Mouse (Mus musculus) heart, postnatal 0 days (tissue): Measurements from ENCODE around the gene Dnajc15. TPM values are rescaled to one million over a fixed set of nuclear protein-coding genes. Genes with fewer than 3 reads are reported as not detected.

Experiments
- ATAC-seq: fragments of 200-750 bp; cut with Nextera tagmentation; 2 replicates; pipeline ENCODE4 v1.8.0; 2017; ENCODE audit warnings: low read depth, moderate number of reproducible peaks, moderate library complexity; ENCODE audit not compliant: insufficient read depth
- DNase-seq: peaks from one replicate; pipeline ENCODE4 v3.0.0-alpha.2; 2016; ENCODE audit warnings: low spot score
- H3K27ac ChIP-seq: fragments of 300-500 bp; sonication (generic); 2 replicates; pipeline ENCODE4 v1.5.1; 2014; ENCODE audit warnings: low read depth, mild to moderate bottlenecking
- H3K27me3 ChIP-seq: fragments of 300-500 bp; sonication (generic); 2 replicates; pipeline ENCODE4 v1.6.1; 2014; ENCODE audit warnings: low read length, mixed read lengths; ENCODE audit not compliant: control insufficient read depth, insufficient read depth
- H3K36me3 ChIP-seq: fragments of 300-500 bp; sonication (generic); replicated peaks from 2 replicates; pipeline ENCODE4 v1.6.1; 2014; ENCODE audit warnings: low read length, mixed read lengths; ENCODE audit not compliant: control insufficient read depth, insufficient read depth
- H3K4me1 ChIP-seq: fragments of 300-500 bp; sonication (generic); 2 replicates; pipeline ENCODE4 v1.6.1; 2014; ENCODE audit warnings: antibody characterized with exemption; ENCODE audit not compliant: control insufficient read depth, insufficient read depth
- H3K4me2 ChIP-seq: fragments of 300-500 bp; sonication (generic); 2 replicates; pipeline ENCODE4 v1.6.1; 2014; ENCODE audit warnings: low read depth, mild to moderate bottlenecking, low read length, moderate library complexity
- H3K4me3 ChIP-seq: fragments of 300-500 bp; sonication (generic); 2 replicates; pipeline ENCODE4 v1.5.1; 2014; ENCODE audit warnings: low read depth, low read length
- H3K9ac ChIP-seq: fragments of 300-500 bp; sonication (generic); replicated peaks from 2 replicates; pipeline ENCODE4 v1.6.1; 2014; ENCODE audit warnings: low read depth, low read length, mixed read lengths
- H3K9me3 ChIP-seq: fragments of 300-500 bp; sonication (generic); replicated peaks from 2 replicates; pipeline ENCODE4 v1.6.1; 2016; ENCODE audit warnings: low read length; ENCODE audit not compliant: control insufficient read depth
- CTCF ChIP-seq: IDR thresholded peaks from 2 replicates; pipeline ENCODE4 v1.5.1; 2016; ENCODE audit warnings: antibody characterized with exemption, control low read depth, low read depth
- EP300 ChIP-seq: IDR thresholded peaks from 2 replicates; pipeline ENCODE4 v1.6.1; 2016; ENCODE audit warnings: antibody characterized with exemption, low read depth
- WGBS: fragments of 180-500 bp; shearing (Covaris S2); extraction: QIAGEN DNeasy Blood & Tissue Kit; methylation state at CpG from one replicate; pipeline ENCODE4 v1.1.7; 2014; 5-methylcytosine and 5-hydroxymethylcytosine counted together
- polyA plus RNA-seq: library from polyadenylated mRNA; unstranded; fragments of >200 nt; fragmentation: Nextera tagmentation; extraction: Ambion mirVana; gene quantifications from 2 replicates; pipeline ENCODE4 v1.2.1, GENCODE M21; 2015
- total RNA-seq: library from RNA; depleted of rRNA; stranded (reverse); fragments of >200 nt; gene quantifications from 2 replicates; pipeline ENCODE4 v1.2.3, GENCODE M21; 2014; ENCODE audit warnings: low replicate concordance

Dnajc15 gene
- total and polyA plus RNA-seq, 2 experiments from 2014 or later = 9.9 to 241 TPM

DNA sequence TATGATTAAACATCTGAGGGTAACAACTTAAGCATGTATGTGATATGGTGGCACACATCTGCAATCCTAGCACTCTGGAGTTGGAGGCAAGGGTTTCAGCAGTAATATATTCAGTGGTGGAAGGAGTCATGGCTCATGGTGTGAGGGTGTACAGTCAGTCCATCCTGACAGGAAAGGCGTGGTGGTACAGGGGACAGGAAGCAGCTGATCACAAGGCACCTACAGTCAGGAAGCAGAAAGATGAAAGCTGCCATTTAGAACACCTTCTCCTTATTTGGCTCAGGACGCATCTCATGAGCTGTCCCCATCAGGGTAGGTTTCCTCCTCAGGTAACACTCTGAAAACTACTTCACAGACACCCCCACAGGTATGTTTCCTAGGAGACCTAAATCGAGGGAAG is 4.0 kb downstream of the Dnajc15 start:
- Histone ChIP-seq H3K4me2 (no peak overlapping the region), H3K9me3 (no peaks in the 10 kb centered on the region), H3K27me3 (no peaks in the 10 kb centered on the region), H3K27ac (no peak overlapping the region), H3K4me3 (no peak overlapping the region), H3K9ac (no peak overlapping the region), H3K36me3 (no peaks in the 10 kb centered on the region), H3K4me1 (peaks cover 8% of the 10 kb centered on the region; the same call in 1 of the 2 replicates)
- DNase-seq (no peak), ATAC-seq (no peak)
- 86% methylated on average over 3 of the region's 3 CpGs for WGBS
- no peak for TF ChIP-seq CTCF
- TF ChIP-seq EP300 = no peak

DNA sequence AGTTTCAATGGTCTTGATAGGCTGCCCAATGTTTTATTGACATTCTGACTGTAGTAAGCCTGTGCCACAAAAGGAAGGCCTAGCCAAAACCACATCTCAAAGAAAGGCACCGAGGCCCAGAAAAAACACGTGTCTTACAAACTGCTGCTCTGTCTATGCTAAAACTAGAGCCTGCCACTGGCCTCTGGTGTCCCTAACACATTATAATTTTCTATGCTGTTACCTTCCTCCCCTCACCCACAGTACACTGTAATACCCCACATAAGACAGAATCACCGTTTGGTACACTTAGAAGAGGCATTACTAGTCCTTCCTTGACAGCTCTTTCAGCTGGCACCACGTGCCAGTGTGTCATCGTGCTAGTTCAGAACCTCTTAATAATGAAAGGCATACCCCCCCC is 7.3 kb downstream of the Dnajc15 start:
- Histone ChIP-seq H3K36me3 (no peaks in the 10 kb centered on the region), H3K27me3 (no peaks in the 10 kb centered on the region), H3K9me3 (no peaks in the 10 kb centered on the region), H3K27ac (no peak overlapping the region), H3K4me2 (no peak overlapping the region), H3K4me3 (no peak overlapping the region), H3K4me1 (no peaks in the 10 kb centered on the region; the same call in 1 of the 2 replicates), H3K9ac (no peak overlapping the region)
- ATAC-seq (no peak), DNase-seq (no peak)
- TF ChIP-seq CTCF = no peak
- no peak for TF ChIP-seq EP300
- WGBS = 86% methylated on average over 5 of the region's 5 CpGs

DNA sequence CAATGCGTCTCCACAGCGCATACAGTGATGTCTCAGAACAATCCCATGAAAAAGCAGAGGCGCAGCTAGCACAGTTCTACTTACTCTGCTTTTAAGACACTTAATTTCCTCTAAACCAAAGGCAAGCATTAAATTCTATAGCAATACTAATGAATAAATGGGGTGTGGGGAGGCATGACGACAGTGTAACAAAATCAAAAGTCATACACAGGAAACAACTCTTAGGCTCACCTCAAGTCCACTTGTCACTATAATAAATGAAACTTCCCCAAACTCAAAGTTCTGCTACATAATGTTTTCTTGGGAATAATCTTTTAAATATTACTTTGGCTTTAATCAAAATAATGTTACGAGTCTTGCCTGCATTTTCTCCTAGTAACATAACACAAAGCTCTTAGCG is 10.4 kb downstream of the Dnajc15 start:
- H3K9ac ChIP-seq = no peak overlapping the region
- no peak for TF ChIP-seq EP300
- TF ChIP-seq CTCF = no peak
- no peaks in the 10 kb centered on the region for H3K27me3 ChIP-seq
- ATAC-seq (no peak), DNase-seq (no peak)
- 91% methylated on average over 6 of the region's 6 CpGs for WGBS
- H3K4me3 ChIP-seq = no peak overlapping the region
- no peak overlapping the region for H3K4me2 ChIP-seq
- no peaks in the 10 kb centered on the region for H3K36me3 ChIP-seq
- 0 out of 2 replicates have a peak overlapping the region, but pooled peaks have one; percentile 4 for H3K27ac ChIP-seq
- no peaks in the 10 kb centered on the region for H3K9me3 ChIP-seq
- H3K4me1 ChIP-seq = no peaks in the 10 kb centered on the region; the same call in 1 of the 2 replicates

DNA sequence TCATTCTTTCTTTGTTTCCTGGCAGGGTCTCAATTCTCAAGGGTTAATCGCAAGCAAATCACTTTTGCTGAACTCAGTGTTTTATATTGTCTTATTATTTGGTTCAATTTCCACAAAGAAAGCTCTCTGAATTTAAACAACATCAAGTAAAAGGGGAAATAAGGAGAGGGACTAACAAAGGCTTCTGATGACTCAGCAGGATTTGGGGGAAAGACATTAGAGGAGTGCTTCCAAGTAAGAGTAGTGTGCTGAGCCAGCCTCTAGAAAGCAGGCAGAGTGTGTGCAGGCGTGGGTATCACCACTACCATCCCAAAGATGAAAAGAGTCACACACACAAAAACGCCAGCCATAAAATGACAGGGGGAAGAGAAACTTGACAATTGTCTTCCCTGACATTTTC is 10.9 kb downstream of the Dnajc15 start:
- no peak for ATAC-seq
- Histone ChIP-seq H3K4me1 (no peaks in the 10 kb centered on the region; the same call in 1 of the 2 replicates), H3K4me2 (no peak overlapping the region), H3K9me3 (no peaks in the 10 kb centered on the region), H3K27ac (0 out of 2 replicates have a peak overlapping the region, but pooled peaks have one; percentile 4), H3K9ac (no peak overlapping the region), H3K4me3 (no peak overlapping the region), H3K36me3 (no peaks in the 10 kb centered on the region), H3K27me3 (no peaks in the 10 kb centered on the region)
- DNase-seq = no peak
- TF ChIP-seq EP300 = no peak
- no peak for TF ChIP-seq CTCF
- WGBS = 81% methylated on average over 3 of the region's 3 CpGs

DNA sequence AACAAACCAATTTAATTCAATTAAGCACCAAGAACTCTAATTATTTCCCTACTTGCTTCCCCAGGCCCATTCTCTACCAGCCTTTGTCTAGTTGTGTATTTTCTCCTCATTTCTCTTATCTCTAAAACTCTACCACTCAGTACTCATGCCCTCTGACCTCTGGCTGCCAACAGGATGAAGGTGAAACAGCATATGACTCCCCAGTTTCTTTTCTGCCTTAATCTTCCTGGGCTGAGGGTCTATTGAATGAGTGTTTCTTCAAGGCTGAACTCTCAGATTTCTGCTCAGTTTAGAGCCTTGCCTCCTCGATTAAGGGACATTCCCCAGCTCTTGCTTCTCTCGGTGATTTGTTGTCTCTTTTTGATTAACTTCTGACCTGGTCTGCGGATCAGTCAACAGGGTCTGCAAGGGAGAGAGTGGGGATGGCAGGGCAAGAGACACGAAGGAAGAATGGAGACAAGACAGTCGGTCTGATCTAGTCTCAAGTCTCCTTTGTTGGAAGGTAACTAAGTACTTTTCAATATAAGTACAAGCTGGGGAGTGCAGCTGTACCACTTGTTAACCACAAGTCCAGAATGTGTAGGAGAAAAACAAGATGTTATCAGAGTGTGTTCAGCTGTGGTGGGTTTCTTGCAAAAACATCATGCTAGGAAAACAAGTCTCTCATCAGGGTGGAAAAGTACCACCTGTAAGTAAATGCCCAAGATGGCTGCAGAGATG is 13.9 kb downstream of the Dnajc15 start:
- Histone ChIP-seq H3K9me3 (no peaks in the 10 kb centered on the region), H3K27ac (peak overlapping the region; percentile 64; the same call in 1 of the 2 replicates), H3K4me3 (no peak overlapping the region), H3K4me1 (no peaks in the 10 kb centered on the region; the same call in 1 of the 2 replicates), H3K9ac (no peak overlapping the region), H3K4me2 (no peak overlapping the region), H3K36me3 (no peaks in the 10 kb centered on the region), H3K27me3 (no peaks in the 10 kb centered on the region)
- WGBS = 60% methylated on average over 5 of the region's 5 CpGs
- TF ChIP-seq EP300 = no peak
- TF ChIP-seq CTCF = no peak
- ATAC-seq (no peak), DNase-seq (no peak)

DNA sequence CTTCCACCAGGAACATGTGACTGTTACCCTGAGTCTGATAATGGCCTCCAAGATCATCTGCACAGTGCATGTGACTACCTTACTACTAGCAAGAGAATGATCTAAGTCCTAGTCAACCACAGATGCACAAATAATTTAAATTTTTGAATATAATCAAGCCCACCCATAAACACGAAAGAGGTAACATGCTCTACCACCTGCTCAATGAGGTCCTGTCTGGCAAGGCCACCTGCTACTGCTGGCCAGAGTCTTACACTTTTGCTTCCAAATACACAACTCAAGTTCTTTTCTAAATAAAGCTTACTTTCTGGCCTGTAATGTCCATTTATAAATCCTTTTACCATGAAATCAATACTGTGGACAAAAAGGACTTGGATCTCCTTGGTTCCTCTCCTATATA is 15.0 kb downstream of the Dnajc15 start:
- H3K4me1 ChIP-seq = no peaks in the 10 kb centered on the region; the same call in 1 of the 2 replicates
- no peak overlapping the region for H3K4me2 ChIP-seq
- WGBS = 69% methylated on average over 1 of the region's 1 CpGs
- DNase-seq (no peak), ATAC-seq (no peak)
- H3K27me3 ChIP-seq = no peaks in the 10 kb centered on the region
- H3K36me3 ChIP-seq = peaks cover 3% of the 10 kb centered on the region; the same call in 1 of the 2 replicates
- no peaks in the 10 kb centered on the region for H3K9me3 ChIP-seq
- H3K27ac ChIP-seq = peak overlapping the region; percentile 16; the same call in 1 of the 2 replicates
- H3K9ac ChIP-seq = no peak overlapping the region
- no peak for TF ChIP-seq EP300
- no peak for TF ChIP-seq CTCF
- no peak overlapping the region for H3K4me3 ChIP-seq
